Mouse (Mus musculus) heart, postnatal 0 days (tissue): ENCODE data around the gene Cabp2.

Source experiments
- CTCF ChIP-seq: IDR thresholded peaks from 2 replicates; pipeline ENCODE4 v1.5.1; 2016; ENCODE audit warnings: antibody characterized with exemption, control low read depth, low read depth
- EP300 ChIP-seq: IDR thresholded peaks from 2 replicates; pipeline ENCODE4 v1.6.1; 2016; ENCODE audit warnings: antibody characterized with exemption, low read depth

DNA sequence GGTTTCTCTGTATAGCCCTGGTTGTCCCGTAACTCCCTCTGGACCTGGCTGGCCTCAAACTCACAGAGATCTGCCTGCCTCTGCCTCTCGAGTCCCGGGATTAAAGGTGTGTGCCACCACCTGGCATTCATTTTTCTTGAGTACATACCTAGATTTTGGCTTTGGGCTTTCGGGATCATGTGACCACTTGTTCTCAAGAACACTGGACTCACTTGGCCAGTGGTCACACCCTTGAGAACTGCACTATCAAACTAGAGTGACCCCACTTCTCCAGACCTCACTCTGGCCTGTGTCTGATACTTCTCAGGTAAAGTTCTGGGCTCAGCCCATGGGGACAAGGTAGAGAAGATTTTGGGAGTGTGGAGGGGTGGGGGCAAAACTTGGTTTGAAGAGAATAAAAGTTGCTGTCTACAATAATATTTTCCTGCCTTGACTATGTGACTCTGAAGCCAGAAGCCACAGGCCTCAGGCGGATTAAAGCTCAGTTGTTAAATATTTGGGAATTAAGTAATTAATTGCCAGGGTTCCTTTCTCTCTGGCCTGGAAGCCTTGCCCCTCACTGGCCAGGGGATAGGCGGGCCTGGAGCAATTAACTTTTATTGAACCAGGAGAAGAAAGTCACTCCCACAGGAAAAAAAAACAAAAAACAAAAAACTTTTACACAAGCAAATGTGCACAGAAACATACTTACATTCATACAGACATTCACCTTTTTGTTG lies 8.5 kb upstream of the Cabp2 start:
- TF ChIP-seq CTCF (no peak), EP300 (no peak)
